Mouse (Mus musculus): ENCODE data around the gene Ccdc142.

DNA sequence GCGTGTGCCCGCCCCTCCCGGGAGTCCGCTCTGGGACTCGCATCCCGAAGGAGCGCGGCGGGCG lies 31.3 kb upstream of the Ccdc142 start, which contains the start of gene Tlx2:
- TF ChIP-seq ZNF384 (IDR thresholded peaks at IDR 0.05; ENCODE audit: low read depth, low read length) (no peak), CHD2 (IDR thresholded peaks at IDR 0.05; ENCODE audit: low read depth, low read length) (no peak)
